Mouse (Mus musculus) left cerebral cortex, adult 18-20 months (tissue): ENCODE measurements around the gene Runx2. TPM values are rescaled to one million over a fixed set of nuclear protein-coding genes. Genes with fewer than 3 reads are reported as not detected.
A peak's percentile ranks its signal among the peaks of the same experiment; 100 is the strongest.

Experiments used
- DNase-seq, 2 experiments: peaks; one replicate each; pipeline ENCODE4 v3.0.0; 2021 to 2022; ENCODE audit warnings: low spot score in 2 of 2, mixed read lengths in 1 of 2
- total RNA-seq, 2 experiments: library from RNA; stranded (reverse); gene quantifications; 2 replicates each; pipeline ENCODE4 v1.2.3; 2021

The Runx2 gene
- total RNA-seq, 2 experiments from 2014 or later = 9.7 to 10.2 TPM

- DNase-seq = no peak
Measured at GRCm38 (mm10) chr17:44667346-44667745, 147.3 kb downstream of the Runx2 start.

GRCm38 (mm10) chr17:44663872-44664271 is 150.7 kb downstream of the Runx2 start:
- no peak for DNase-seq

GRCm38 (mm10) chr17:44663208-44663607 is 151.4 kb downstream of the Runx2 start:
- no peak for DNase-seq

GRCm38 (mm10) chr17:44662080-44662706 is 152.4 kb downstream of the Runx2 start:
- DNase-seq = no peak

- DNase-seq = no peak
Measured at GRCm38 (mm10) chr17:44660121-44660806, 154.3 kb downstream of the Runx2 start.

- DNase-seq = no peak
Measured at GRCm38 (mm10) chr17:44654503-44654902, 160.1 kb downstream of the Runx2 start.

GRCm38 (mm10) chr17:44653081-44653480 is 161.5 kb downstream of the Runx2 start:
- DNase-seq = no peak

GRCm38 (mm10) chr17:44652054-44652453 is 162.5 kb downstream of the Runx2 start:
- DNase-seq = no peak

GRCm38 (mm10) chr17:44651613-44652012 is 163.0 kb downstream of the Runx2 start:
- DNase-seq = no peak

GRCm38 (mm10) chr17:44650431-44650830 is 164.2 kb downstream of the Runx2 start:
- DNase-seq = no peak

GRCm38 (mm10) chr17:44649056-44649455 is 165.5 kb downstream of the Runx2 start:
- DNase-seq = no peak

GRCm38 (mm10) chr17:44647916-44648315 is 166.7 kb downstream of the Runx2 start:
- DNase-seq = no peak

- DNase-seq = no peak
Measured at GRCm38 (mm10) chr17:44645146-44645545, 169.5 kb downstream of the Runx2 start.

- no peak for DNase-seq
Measured at GRCm38 (mm10) chr17:44643260-44643659, 171.3 kb downstream of the Runx2 start.

GRCm38 (mm10) chr17:44642126-44642525 is 172.5 kb downstream of the Runx2 start:
- DNase-seq = no peak

- DNase-seq = no peak
Measured at GRCm38 (mm10) chr17:44640910-44641309, 173.7 kb downstream of the Runx2 start.

GRCm38 (mm10) chr17:44639446-44639845 is 175.2 kb downstream of the Runx2 start:
- no peak for DNase-seq

- peak; percentile 64 for DNase-seq
Measured at GRCm38 (mm10) chr17:44637181-44637880, 177.3 kb downstream of the Runx2 start.

- DNase-seq = no peak
Measured at GRCm38 (mm10) chr17:44634486-44634885, 180.1 kb downstream of the Runx2 start.

- no peak for DNase-seq
Measured at GRCm38 (mm10) chr17:44633607-44634415, 180.8 kb downstream of the Runx2 start.

- no peak for DNase-seq
Measured at GRCm38 (mm10) chr17:44632941-44633340, 181.7 kb downstream of the Runx2 start.
